Mouse (Mus musculus): ENCODE measurements around the gene Olfr1238. TPM values are rescaled to one million over a fixed set of nuclear protein-coding genes. Genes with fewer than 3 reads are reported as not detected.

The Olfr1238 gene
- not detected in 2 replicates for polyA plus RNA-seq (2016; fragmentation: Nextera tagmentation; extraction: Ambion mirVana)

DNA sequence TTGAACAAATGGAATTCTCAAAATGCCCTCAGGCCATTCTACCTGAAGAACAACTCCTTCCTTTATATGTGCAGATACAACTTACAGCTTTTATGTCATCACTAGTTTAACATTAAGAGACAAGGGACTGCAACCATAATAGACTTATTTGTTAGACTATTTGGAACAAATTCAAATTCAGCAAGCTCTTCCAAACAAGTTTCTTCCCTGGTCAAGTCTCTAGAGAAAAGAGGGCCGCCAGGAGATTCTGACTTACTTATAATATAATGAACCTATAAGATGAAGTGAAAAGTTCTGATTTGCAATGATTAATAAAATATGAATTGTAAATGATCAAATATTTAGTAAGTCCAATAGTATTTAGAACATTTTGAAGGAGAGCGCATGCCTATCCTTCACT, at the start of gene Olfr1238:
TSS of gene Olfr1238 (minus strand) at position 101 of the 400 bp plus-strand sequence.
- H3K36me3 ChIP-seq = no peaks in the 10 kb centered on the region
- ATAC-seq (ENCODE audit: low FRiP score) = no peak
- H3K9ac ChIP-seq = no peak within 1 kb of the TSS
- no peak within 1 kb of the TSS for H3K4me3 ChIP-seq
- H3K27ac ChIP-seq = no peak within 1 kb of the TSS
- WGBS = 91% methylated on average over 2 of the region's 2 CpGs
- no peaks in the 10 kb centered on the region for H3K27me3 ChIP-seq
- no peaks in the 10 kb centered on the region for H3K4me1 ChIP-seq
- H3K4me2 ChIP-seq (replicated peaks) = no peak within 1 kb of the TSS
- no peaks in the 10 kb centered on the region for H3K9me3 ChIP-seq (replicated peaks)

GRCm38 (mm10) chr2:89442900-89443299, 33.4 kb upstream of the Olfr1238 start, which contains the start of gene Olfr1240:
Gene Olfr1240 (minus strand): TSS chr2:89443000.
- no peak within 1 kb of the TSS for H3K27ac ChIP-seq
- no peaks in the 10 kb centered on the region for H3K27me3 ChIP-seq
- no peak within 1 kb of the TSS for H3K4me3 ChIP-seq
- H3K36me3 ChIP-seq = no peaks in the 10 kb centered on the region
- H3K9ac ChIP-seq = no peak within 1 kb of the TSS
- no peak within 1 kb of the TSS for H3K4me2 ChIP-seq (replicated peaks)
- no peak for ATAC-seq (ENCODE audit: low FRiP score)
- H3K9me3 ChIP-seq (replicated peaks) = no peaks in the 10 kb centered on the region
- WGBS = 85% methylated on average over 3 of the region's 3 CpGs
- no peaks in the 10 kb centered on the region for H3K4me1 ChIP-seq

GRCm38 (mm10) chr2:89420307-89420706, 10.8 kb upstream of the Olfr1238 start, which contains the start of gene Olfr1239:
Gene Olfr1239 (minus strand): TSS chr2:89420407.
- Histone ChIP-seq H3K27me3 (no peaks in the 10 kb centered on the region), H3K27ac (no peak within 1 kb of the TSS), H3K4me3 (no peak within 1 kb of the TSS), H3K36me3 (no peaks in the 10 kb centered on the region), H3K4me1 (no peaks in the 10 kb centered on the region), H3K9me3 (replicated peaks) (no peaks in the 10 kb centered on the region), H3K9ac (no peak within 1 kb of the TSS), H3K4me2 (replicated peaks) (no peak within 1 kb of the TSS)
- no peak for ATAC-seq (ENCODE audit: low FRiP score)
- WGBS = 97% methylated on average over 2 of the region's 2 CpGs

GRCm38 (mm10) chr2:89414557-89414956, 5.1 kb upstream of the Olfr1238 start:
- no peak overlapping the region for H3K9ac ChIP-seq
- no peak for ATAC-seq (ENCODE audit: low FRiP score)
- H3K9me3 ChIP-seq (replicated peaks) = no peaks in the 10 kb centered on the region
- WGBS = 87% methylated on average over 1 of the region's 1 CpGs
- no peak overlapping the region for H3K27ac ChIP-seq
- no peaks in the 10 kb centered on the region for H3K4me1 ChIP-seq
- no peaks in the 10 kb centered on the region for H3K36me3 ChIP-seq
- H3K4me2 ChIP-seq (replicated peaks) = no peak overlapping the region
- no peaks in the 10 kb centered on the region for H3K27me3 ChIP-seq
- H3K4me3 ChIP-seq = no peak overlapping the region

- H3K4me2 ChIP-seq (replicated peaks) = no peak overlapping the region
- no peaks in the 10 kb centered on the region for H3K9me3 ChIP-seq (replicated peaks)
- H3K4me1 ChIP-seq = no peaks in the 10 kb centered on the region
- no peak overlapping the region for H3K4me3 ChIP-seq
- WGBS = 85% methylated on average over 1 of the region's 1 CpGs
- no peak for ATAC-seq (ENCODE audit: low FRiP score)
- no peaks in the 10 kb centered on the region for H3K36me3 ChIP-seq
- H3K9ac ChIP-seq = no peak overlapping the region
- H3K27ac ChIP-seq = no peak overlapping the region
- no peaks in the 10 kb centered on the region for H3K27me3 ChIP-seq
These were observed 8.6 kb downstream of the Olfr1238 start for GRCm38 (mm10) chr2:89400882-89401281.

- H3K4me2 ChIP-seq (replicated peaks) = no peak within 1 kb of the TSS
These were observed 44.7 kb downstream of the Olfr1238 start, which contains the start of gene Olfr1234 for GRCm38 (mm10) chr2:89364765-89365164. Gene Olfr1234 (minus strand): TSS chr2:89364865.

More at GRCm38 (mm10) chr2:89364765-89365164, 44.7 kb downstream of the Olfr1238 start, which contains the start of gene Olfr1234:
- 88% methylated on average over 4 of the region's 4 CpGs for WGBS
- Histone ChIP-seq H3K4me1 (no peaks in the 10 kb centered on the region), H3K9ac (no peak within 1 kb of the TSS), H3K36me3 (no peaks in the 10 kb centered on the region), H3K27ac (no peak within 1 kb of the TSS), H3K4me3 (no peak within 1 kb of the TSS), H3K27me3 (no peaks in the 10 kb centered on the region), H3K9me3 (replicated peaks) (no peaks in the 10 kb centered on the region)
- ATAC-seq (ENCODE audit: low FRiP score) = no peak

Other genes starting within 250 kb of the Olfr1238 start
- not detected in 2 replicates for gene Olfr1224-ps1, start 245.6 kb downstream of the Olfr1238 start, polyA plus RNA-seq (2016; fragmentation: Nextera tagmentation; extraction: Ambion mirVana)
- gene Olfr1225, start 235.0 kb downstream of the Olfr1238 start, polyA plus RNA-seq (2016; fragmentation: Nextera tagmentation; extraction: Ambion mirVana) = not detected in 2 replicates
- not detected in 2 replicates for gene Olfr1226, start 209.6 kb downstream of the Olfr1238 start, polyA plus RNA-seq (2016; fragmentation: Nextera tagmentation; extraction: Ambion mirVana)
- gene Olfr1228, start 155.6 kb downstream of the Olfr1238 start, polyA plus RNA-seq (2016; fragmentation: Nextera tagmentation; extraction: Ambion mirVana) = not detected in 2 replicates
- gene Olfr1229, start 121.7 kb downstream of the Olfr1238 start, polyA plus RNA-seq (2016; fragmentation: Nextera tagmentation; extraction: Ambion mirVana) = not detected in 2 replicates
- not detected in 2 replicates for gene Olfr1230, start 112.4 kb downstream of the Olfr1238 start, polyA plus RNA-seq (2016; fragmentation: Nextera tagmentation; extraction: Ambion mirVana)
- not detected in 2 replicates for gene Olfr1231, start 102.6 kb downstream of the Olfr1238 start, polyA plus RNA-seq (2016; fragmentation: Nextera tagmentation; extraction: Ambion mirVana)
- not detected in 2 replicates for gene Olfr1232, start 80.0 kb downstream of the Olfr1238 start, polyA plus RNA-seq (2016; fragmentation: Nextera tagmentation; extraction: Ambion mirVana)
- gene Olfr1233, start 67.3 kb downstream of the Olfr1238 start, polyA plus RNA-seq (2016; fragmentation: Nextera tagmentation; extraction: Ambion mirVana) = not detected in 2 replicates
- not detected in 2 replicates for gene Olfr1234, start 44.8 kb downstream of the Olfr1238 start, polyA plus RNA-seq (2016; fragmentation: Nextera tagmentation; extraction: Ambion mirVana)
- gene Olfr1239, start 10.7 kb upstream of the Olfr1238 start, polyA plus RNA-seq (2016; fragmentation: Nextera tagmentation; extraction: Ambion mirVana) = not detected in 2 replicates
- gene Olfr1240, start 33.3 kb upstream of the Olfr1238 start, polyA plus RNA-seq (2016; fragmentation: Nextera tagmentation; extraction: Ambion mirVana) = not detected in 2 replicates
- gene Olfr1241, start 77.5 kb upstream of the Olfr1238 start, polyA plus RNA-seq (2016; fragmentation: Nextera tagmentation; extraction: Ambion mirVana) = not detected in 2 replicates
- not detected in 2 replicates for gene Olfr1242, start 88.7 kb upstream of the Olfr1238 start, polyA plus RNA-seq (2016; fragmentation: Nextera tagmentation; extraction: Ambion mirVana)
- not detected in 2 replicates for gene Olfr1243, start 121.8 kb upstream of the Olfr1238 start, polyA plus RNA-seq (2016; fragmentation: Nextera tagmentation; extraction: Ambion mirVana)
- not detected in 2 replicates for gene Olfr1245, start 168.8 kb upstream of the Olfr1238 start, polyA plus RNA-seq (2016; fragmentation: Nextera tagmentation; extraction: Ambion mirVana)
- not detected in 2 replicates for gene Olfr1246, start 183.5 kb upstream of the Olfr1238 start, polyA plus RNA-seq (2016; fragmentation: Nextera tagmentation; extraction: Ambion mirVana)
- gene Olfr1247, start 204.5 kb upstream of the Olfr1238 start, polyA plus RNA-seq (2016; fragmentation: Nextera tagmentation; extraction: Ambion mirVana) = not detected in 2 replicates
- not detected in 2 replicates for gene Olfr1248, start 208.6 kb upstream of the Olfr1238 start, polyA plus RNA-seq (2016; fragmentation: Nextera tagmentation; extraction: Ambion mirVana)
- gene Olfr1249, start 225.3 kb upstream of the Olfr1238 start, polyA plus RNA-seq (2016; fragmentation: Nextera tagmentation; extraction: Ambion mirVana) = not detected in 2 replicates

All from hindbrain, embryonic 12.5 days (tissue).